Mouse (Mus musculus) urinary bladder, adult 2 months (tissue): Measurements from ENCODE around the gene 2210010C04Rik. TPM values are rescaled to one million over a fixed set of nuclear protein-coding genes. Genes with fewer than 3 reads are reported as not detected.
"Not testable (repeated sequence)": the region's sequence is repeated elsewhere in the genome, so short reads cannot be mapped to it uniquely, and the experiment has no call there.

ENCODE experiments used
- DNase-seq: peaks from one replicate; pipeline ENCODE4 v3.0.0; 2022; ENCODE audit warnings: low spot score
- polyA plus RNA-seq: library from polyadenylated mRNA; depleted of rRNA; stranded (reverse); fragments of >200 nt; gene quantifications from 2 replicates; pipeline ENCODE4 v1.2.3, GENCODE M21; 2012; rRNA removed

2210010C04Rik gene
- polyA plus RNA-seq, 1 experiment, result 0.07 TPM

DNA sequence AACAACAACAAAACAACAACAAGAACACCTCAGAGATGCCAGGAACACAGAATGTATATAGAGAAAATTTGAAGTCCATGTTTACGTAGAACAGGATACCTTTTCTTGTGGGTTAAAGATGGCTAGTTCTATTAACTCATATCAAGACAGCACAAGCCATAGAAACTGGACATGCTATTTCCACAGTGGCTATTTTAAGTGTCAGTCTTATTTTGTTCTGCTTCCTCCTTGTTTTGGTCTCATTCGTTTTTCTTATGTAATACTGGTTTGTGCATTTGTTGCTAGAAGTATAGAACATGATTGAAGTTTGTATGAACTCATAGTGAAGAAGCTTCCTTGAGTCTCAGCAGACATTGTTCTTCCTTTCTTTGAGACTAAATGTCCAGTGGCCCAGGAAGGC is 16.2 kb downstream of the 2210010C04Rik start:
- no peak for DNase-seq

DNA sequence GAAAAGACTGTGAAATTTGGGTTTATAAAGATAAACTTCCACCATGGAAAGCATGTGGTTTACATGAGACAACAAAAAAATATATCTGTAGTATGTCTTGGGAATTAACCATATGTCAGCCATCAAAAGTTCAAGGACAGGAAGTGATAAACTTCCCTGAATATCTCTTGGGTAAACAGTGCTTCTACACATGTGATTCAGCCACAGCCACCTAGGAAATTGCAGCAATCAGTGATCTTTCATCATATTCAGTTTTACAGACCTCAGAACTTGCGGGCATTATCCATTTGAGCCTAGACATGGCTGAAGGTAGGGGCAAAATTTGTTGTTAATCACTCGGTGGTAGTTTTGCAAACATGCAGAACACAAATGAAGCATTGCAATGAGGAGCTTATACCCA is 16.7 kb downstream of the 2210010C04Rik start:
- no peak for DNase-seq

DNA sequence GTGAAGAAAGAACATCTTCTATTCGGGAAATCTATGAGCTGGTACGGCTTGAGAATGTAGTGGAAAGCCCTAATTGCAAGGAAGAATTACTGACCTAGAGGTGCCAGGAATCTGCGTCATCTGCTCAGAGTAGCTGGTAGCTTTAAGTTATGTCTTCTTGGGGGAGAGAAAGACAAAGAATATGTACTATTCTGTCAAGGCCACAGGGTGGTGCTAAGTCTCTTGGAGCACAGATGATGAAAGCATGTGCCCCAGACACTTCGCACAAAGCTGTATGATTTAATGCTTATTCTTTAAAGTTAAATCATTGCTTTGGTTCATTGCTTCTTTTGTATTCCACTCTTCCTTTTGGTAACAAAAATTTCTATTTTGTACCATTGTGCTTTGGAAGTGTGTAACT is 20.2 kb downstream of the 2210010C04Rik start:
- no peak for DNase-seq

DNA sequence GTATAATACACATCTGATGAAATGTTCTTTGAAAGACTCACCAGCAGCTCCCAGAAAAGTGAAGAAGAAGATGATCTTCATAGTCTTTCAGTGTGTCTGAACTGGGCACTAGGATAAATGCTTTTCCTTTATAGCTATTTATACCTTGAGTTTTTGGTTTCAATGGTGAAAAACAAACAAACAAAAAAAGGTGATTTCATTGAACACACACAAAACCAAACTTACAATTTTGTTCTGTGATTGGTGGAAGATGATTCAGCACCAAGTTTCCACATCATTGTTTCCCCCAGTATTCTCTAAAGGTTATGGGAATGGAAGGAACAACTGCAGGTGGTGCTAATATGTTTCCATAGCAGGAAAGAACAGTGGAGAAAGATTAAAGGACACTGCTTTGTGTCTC is 35.9 kb downstream of the 2210010C04Rik start, which contains the start of gene Gm2663:
Gene Gm2663, minus strand, starts transcription at position 101 of the 400 bp plus-strand sequence.
- not testable (repeated sequence) for DNase-seq

Other genes with a start within 250 kb of the 2210010C04Rik start
- gene Moxd2, start 148.0 kb downstream of the 2210010C04Rik start, polyA plus RNA-seq, result not detected in 2 replicates
- gene Prss58, start 135.1 kb downstream of the 2210010C04Rik start, polyA plus RNA-seq, result not detected in 2 replicates
- not detected in 2 replicates for gene 1700074P13Rik, start 95.0 kb downstream of the 2210010C04Rik start, polyA plus RNA-seq
- gene Gm4744, start 83.6 kb downstream of the 2210010C04Rik start, polyA plus RNA-seq, result not detected in 2 replicates
- gene 1810009J06Rik, start 70.8 kb downstream of the 2210010C04Rik start, polyA plus RNA-seq, result not detected in 2 replicates
- gene Gm2663, start 36.0 kb downstream of the 2210010C04Rik start, polyA plus RNA-seq, result not detected in 2 replicates